Mouse (Mus musculus): Measurements from ENCODE around the gene Tshz2.

DNA sequence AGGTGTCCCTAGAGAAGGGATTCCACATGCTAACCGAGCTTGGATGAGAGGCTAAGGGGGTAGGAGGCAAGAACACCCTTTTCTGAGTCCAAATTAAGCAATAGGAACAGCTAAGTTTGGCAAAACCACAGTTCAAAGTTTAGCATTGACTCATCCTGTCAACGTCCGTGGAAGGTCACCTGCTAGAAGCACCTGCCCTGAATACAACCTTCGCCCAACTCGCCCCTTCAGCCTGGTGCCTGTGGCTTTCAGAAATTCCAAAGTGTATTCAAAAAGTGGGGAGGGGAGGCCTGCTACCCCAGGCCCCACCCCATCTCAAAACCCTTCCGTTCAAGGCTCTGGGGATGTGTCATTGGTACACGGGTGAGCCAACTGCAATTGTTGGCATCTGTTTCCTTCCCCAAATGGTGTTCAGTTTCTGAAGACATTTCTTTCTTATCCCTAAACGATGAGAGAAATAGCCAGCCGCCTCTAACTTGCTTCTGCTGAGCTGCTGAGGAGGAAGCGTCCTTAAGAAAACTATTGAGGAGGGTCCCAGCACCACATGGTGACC lies 396.6 kb downstream of the Tshz2 start:
- TF ChIP-seq CTCF (IDR thresholded peaks at IDR 0.05; ENCODE audit: control insufficient read depth, insufficient read depth, insufficient replicate concordance, low read depth, low read length) (no peak), POLR2A (IDR thresholded peaks at IDR 0.05; ENCODE audit: control insufficient read depth, low read depth, low read length) (no peak)
